Mouse (Mus musculus): ENCODE measurements around the gene Nrp1.

Nrp1 gene

GRCm38 (mm10) chr8:128472871-128473270 lies 114.5 kb downstream of the Nrp1 start:
- no peak for DNase-seq

- peak in 1 of 2 experiments; percentile 27 for DNase-seq
Measured at GRCm38 (mm10) chr8:128473456-128474239, 115.2 kb downstream of the Nrp1 start.

- DNase-seq: no peak
Measured at GRCm38 (mm10) chr8:128474614-128475013, 116.2 kb downstream of the Nrp1 start.

DNA sequence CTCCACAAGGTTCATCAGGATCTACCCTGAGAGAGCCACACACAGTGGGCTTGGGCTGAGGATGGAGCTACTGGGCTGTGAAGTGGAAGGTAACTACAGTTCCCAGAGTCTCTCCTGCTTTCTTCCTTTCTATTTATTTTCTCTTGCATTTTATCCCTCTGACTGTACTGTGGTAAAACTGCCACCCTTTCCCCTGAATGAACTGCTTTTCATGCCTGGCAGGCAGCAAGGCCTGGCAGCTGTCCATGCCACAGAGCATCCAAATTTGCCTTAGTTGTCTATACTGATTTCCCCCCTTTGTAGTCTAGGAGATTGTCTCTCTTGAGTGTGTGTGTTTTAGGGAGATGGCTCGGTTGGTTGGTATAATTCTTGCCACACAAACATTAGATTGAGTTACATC lies 117.8 kb downstream of the Nrp1 start:
- DNase-seq: no peak

GRCm38 (mm10) chr8:128478017-128478416 lies 119.6 kb downstream of the Nrp1 start:
- DNase-seq: no peak

- DNase-seq: no peak
Measured at GRCm38 (mm10) chr8:128479309-128480013, 121.1 kb downstream of the Nrp1 start.

DNA sequence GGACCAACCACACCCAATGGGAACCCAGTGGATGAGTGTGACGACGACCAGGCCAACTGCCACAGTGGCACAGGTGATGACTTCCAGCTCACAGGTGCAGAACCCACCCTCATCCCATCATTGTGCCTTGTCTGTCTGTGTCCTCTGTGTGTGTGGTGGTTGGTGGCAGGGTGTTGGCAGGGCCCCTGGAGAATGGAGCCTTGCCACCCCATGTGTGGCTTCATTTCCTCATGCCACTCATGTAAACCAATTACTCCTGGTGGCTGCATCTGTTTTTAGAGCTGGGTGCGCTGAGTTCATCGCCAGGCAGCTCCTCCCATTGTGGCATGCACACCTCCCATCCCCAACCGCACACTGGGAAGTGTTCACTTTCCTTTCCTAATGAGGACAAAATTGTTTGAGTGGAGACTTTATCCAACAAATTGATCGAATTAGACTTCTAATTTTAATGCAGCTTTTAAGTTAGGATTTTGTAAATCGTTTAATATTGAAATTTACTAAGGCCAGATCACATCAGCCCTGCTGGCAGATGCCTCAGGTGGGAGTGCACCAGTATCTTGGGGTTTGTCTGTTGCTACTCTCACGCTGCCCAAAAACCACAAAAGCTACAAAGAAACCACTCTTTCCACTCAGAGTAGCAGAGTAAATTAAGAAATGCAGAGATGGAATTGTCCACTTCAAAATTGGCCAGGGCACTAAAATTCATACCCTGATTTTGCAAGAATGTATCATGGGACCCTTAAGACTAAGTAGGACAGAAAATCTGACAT lies 122.7 kb downstream of the Nrp1 start:
- no peak for DNase-seq

DNA sequence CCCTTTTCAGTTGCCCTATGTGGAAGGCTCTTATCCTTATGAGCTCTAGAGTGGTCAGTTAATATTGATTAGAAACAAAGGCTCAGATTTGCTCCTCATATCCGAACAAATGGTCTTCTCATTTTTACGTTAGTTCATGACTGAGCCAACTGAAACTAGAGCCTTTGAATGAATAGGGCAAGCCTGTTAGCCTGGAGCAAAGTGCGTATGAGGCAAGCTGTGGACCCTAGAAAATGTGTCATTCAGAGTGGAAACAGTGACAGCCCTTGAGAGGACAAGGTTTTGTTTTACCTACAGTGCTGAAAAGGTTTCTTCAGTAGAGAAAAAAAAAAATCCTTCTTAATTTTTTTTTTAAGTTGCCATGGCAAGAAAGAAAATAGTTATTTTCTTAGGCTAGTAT lies 124.9 kb downstream of the Nrp1 start:
- no peak for DNase-seq

DNA sequence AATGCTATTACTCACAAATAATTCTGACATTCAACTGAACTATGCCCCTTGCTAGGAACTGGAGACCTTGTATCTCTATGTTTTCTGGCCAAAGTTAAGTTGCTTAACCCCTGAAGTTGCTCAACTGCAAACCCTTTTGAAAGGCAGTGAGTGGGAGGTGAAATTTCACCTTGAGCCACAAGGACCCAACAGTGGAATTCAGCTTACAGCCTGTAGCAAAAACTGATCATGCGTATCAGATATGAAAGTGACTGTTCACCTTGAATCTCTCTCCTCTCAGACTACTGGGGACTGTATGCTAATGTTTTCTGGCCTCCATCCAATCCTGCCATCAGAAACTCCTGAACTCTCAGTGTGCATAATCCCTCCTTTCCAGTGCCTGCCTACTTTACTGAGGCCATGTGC lies 126.3 kb downstream of the Nrp1 start:
- peak; percentile 39 to 73 for DNase-seq

DNA sequence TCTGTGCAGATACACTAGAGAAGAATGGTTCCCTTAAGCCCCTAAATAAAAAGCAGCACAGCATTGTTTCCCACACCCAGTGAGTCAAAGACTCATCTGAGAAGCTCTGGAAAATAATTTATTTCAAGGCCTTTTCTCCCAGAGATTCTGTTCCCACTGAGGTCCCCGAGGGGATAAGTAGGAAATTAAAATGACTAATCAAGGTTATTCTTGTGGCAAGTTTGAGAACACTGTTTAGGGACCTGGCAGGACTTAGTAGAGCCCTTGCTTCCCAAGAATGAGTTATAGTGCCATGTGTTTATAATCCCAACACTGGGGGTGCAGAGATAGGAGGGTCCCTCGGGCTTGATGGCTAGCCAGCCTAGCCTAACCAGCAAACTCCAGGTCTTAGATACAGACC lies 127.6 kb downstream of the Nrp1 start:
- DNase-seq: no peak

GRCm38 (mm10) chr8:128487966-128488931 lies 129.8 kb downstream of the Nrp1 start:
- peak; percentile 71 to 87 for DNase-seq

- DNase-seq: no peak
Measured at GRCm38 (mm10) chr8:128489351-128489750, 130.9 kb downstream of the Nrp1 start.

DNA sequence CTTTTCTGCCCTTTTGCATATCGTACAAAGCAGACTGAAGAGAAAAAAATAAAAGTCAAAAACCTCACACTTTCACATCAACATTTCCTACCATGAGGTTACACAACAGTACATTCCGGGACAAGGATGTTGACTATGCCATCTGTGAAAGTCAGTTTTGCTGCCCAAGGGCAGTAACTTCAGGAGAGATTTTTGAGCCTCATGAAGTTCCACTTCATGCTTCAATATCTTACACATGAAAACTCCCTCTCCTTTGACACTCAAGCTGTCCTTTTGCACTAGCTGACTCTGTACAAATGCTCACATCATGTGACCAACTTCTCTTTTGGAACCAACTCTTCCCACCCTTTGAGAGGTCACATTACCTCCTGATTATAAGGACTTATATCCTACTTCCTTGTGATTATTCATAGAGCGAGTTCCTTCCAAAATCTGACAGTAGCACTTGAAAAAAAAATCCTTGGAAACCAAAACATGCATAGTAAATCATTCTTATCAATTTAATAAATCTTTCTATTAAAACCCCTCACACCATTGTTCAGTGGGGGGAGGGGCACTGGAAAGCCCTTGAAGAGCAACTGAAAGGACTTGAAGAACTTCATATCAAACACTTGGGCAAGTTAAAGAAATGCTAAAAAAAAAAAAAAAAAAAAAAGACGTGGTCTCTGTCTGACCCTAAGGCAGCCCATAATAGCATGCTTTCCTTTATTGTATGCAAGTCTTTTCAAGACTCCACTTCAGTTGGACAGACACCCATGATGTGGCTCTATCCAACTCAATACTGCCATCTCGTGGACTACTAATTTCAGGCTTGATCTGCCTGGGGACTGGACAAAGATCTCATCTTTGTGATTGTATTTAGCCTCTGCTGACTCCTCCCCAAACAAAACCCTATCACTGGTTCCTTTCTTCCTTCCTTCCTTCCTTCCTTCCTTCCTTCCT lies 133.0 kb downstream of the Nrp1 start:
- DNase-seq: peak; percentile 69 to 77

- no peak for DNase-seq
Measured at GRCm38 (mm10) chr8:128493801-128494200, 135.4 kb downstream of the Nrp1 start.

GRCm38 (mm10) chr8:128498836-128499235 lies 140.4 kb downstream of the Nrp1 start:
- DNase-seq: no peak

GRCm38 (mm10) chr8:128504136-128504829 lies 145.9 kb downstream of the Nrp1 start:
- DNase-seq: no peak

- no peak for DNase-seq
Measured at GRCm38 (mm10) chr8:128505866-128506265, 147.5 kb downstream of the Nrp1 start.

- no peak for DNase-seq
Measured at GRCm38 (mm10) chr8:128508723-128509122, 150.3 kb downstream of the Nrp1 start.

DNA sequence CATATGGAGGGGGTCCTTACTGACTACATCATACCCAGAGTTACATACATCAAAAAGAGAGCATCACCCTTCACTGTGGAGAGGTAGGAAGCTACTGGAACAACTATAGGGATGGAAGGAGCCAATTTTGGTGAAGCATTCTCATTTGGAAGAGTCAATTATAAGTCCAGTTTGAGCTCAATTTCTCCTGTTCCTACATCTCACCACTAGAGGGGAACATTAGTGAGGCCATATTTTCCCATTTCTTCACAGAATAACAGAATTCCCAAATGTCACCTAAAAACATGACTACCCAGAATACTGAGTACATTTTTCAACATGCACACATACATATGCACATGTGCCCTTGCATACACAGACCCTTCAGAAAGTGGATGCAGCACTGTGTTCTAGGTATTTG lies 152.6 kb downstream of the Nrp1 start:
- DNase-seq: no peak

GRCm38 (mm10) chr8:128511732-128512131 lies 153.3 kb downstream of the Nrp1 start:
- no peak for DNase-seq

Measured in kidney, adult 8-10 months (tissue).